Mouse (Mus musculus) testis, postnatal 14 days (tissue): ENCODE measurements around the gene Usp2.
"Not testable (repeated sequence)": the region's sequence is repeated elsewhere in the genome, so short reads cannot be mapped to it uniquely, and the experiment has no call there.

Experiments used
- DNase-seq: peaks from one replicate; pipeline ENCODE4 v3.0.0; 2021; ENCODE audit warnings: low spot score

Usp2 gene

GRCm38 (mm10) chr9:44093612-44094503, 27.0 kb downstream of the Usp2 start:
- peak; percentile 80 for DNase-seq

DNA sequence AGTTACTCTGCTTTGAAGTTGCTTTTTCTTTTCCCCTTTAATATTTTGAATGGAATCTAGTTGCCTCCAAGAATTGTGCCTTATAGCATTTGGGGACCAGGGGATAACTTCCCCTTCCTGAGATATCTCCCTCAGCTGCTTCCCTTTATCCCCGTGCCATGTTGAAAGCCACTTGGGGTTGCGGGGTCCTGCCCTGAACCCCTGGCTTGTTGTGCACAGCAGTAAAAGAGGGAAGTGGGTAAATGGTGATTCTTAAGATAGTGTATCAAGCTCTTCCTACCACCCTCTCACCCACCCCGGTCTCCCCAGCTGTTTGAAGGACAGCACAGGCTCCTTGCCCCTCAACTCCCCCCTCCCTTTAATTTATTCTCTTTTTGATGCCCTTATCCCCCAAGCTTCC, 27.9 kb downstream of the Usp2 start:
- DNase-seq, result no peak

- no peak for DNase-seq
These were observed 29.0 kb downstream of the Usp2 start for GRCm38 (mm10) chr9:44095781-44096180.

DNA sequence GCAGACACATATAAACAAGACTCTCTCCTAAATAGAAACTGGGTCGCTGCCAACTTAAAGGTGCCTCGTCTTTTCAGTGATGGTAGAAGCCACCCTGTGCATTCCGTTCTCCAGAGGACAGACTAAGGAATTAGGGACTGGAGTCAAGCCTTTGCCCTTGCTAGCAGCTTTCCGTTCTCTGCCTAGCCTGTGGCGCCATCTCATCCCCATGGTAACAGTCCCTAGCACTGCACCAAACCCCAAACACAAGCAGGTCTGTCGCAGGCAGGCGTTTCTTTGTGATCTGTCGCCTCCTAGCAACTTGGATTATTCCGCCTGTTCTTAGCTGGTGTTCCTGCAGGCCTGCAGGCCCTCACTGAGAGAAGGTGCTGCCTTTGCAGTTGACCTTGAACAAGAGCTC, 29.7 kb downstream of the Usp2 start:
- DNase-seq, result no peak

- DNase-seq, result no peak
These were observed 34.7 kb downstream of the Usp2 start, which contains the start of gene Mfrp for GRCm38 (mm10) chr9:44101490-44101889. Mfrp (plus strand) TSS chr9:44101729.

DNA sequence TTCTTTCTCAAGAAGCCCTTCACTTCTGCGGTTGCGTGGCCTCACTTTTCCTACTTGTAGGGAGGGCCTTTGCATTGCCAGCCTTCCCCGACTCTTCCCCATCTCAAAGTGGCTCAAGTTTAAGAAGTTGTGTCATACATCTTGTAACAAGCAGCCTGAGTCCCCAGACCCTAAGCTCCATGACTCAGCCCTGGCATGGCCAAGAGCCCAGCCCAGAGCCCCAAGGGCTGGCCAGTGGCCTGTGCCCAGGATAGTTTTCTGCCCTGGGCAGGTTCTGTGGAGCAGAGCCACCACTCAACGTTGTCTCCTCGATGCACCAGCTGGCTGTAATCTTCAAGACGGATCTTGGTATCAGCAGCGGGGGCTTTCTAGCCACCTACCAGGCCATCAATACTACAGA, 38.1 kb downstream of the Usp2 start:
- no peak for DNase-seq

DNA sequence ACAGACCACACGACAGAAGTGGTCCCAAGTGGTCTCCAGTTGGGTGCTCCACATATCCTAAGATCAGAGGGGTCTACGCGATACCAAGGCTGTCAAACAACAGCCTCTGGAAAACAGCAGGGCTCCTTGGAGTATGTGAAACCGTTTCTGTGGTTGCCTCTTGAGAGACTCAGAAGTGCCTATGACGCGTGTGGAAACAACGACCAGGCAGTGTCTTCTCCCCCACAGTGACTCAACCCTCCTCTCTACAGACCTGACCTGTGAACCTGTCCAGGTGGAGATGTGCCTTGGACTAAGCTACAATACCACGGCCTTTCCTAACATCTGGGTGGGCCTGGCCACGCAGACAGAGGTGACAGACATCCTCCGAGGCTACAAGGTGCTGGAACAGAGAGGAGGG, 39.0 kb downstream of the Usp2 start:
- no peak for DNase-seq

DNA sequence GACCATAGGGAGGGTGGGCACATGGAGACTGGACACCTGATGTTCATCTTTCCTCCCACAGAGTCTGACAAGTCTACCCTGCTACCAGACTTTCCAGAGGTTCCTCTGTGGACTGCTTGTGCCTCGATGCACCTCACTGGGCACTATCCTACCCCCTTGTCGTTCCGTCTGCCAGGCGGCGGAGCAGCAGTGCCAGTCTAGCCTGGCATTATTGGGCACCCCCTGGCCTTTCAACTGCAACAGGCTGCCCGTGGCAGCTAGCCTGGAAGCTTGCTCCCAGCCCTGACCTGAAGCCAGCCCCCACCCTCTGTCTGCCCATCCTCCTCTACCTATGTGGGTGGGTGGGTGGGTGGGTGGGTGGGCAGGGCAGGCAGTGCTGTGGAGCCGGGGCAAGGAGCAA, 39.4 kb downstream of the Usp2 start:
- DNase-seq, result no peak

DNA sequence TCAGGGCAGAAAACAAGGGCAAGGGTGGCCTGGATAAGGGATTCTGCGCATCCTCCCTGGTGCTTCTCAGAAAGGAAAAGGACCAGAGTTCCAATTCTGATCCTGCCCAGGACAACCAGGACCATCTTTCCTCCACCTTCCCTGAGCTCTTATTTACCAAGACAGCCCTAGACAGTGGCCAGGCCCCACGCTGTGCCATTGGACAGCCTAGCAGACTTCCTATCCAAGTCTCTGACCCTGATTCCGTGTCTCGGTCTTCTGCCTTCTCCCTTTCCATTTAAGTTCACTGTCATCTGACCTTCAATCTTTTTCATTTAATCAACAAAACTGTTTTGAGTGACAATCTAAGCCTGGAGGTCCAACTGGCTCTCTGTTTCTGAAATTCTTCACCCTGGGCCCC, 39.8 kb downstream of the Usp2 start:
- DNase-seq, result no peak

GRCm38 (mm10) chr9:44107110-44107509, 40.3 kb downstream of the Usp2 start, which contains the start of gene C1qtnf5:
C1qtnf5 (plus strand) TSS chr9:44107245.
- peak; percentile 79 for DNase-seq

GRCm38 (mm10) chr9:44107557-44108179, 40.8 kb downstream of the Usp2 start:
- DNase-seq, result peak; percentile 77

- no peak for DNase-seq
These were observed 41.6 kb downstream of the Usp2 start for GRCm38 (mm10) chr9:44108269-44109055.

GRCm38 (mm10) chr9:44109360-44110095, 42.7 kb downstream of the Usp2 start:
- no peak for DNase-seq

DNA sequence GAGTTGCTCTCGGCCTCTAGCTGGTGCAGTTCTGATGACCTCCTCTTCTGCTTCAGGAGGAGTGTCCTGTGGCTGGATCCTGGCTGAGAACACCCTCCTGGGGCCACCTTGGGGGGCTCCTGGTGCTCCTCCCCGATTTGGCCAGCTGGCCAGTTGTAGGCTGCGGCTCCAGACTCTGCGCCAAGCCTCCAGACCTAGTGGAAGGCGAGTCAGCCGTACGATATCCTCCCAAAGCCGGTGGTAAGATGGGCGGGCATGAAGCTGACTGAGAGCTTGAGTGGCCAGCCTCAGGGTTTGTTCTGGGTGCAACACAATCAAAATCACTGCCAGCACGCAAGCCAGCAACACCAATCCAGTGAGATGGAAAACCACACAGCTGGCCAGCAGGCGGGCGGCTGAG, 45.1 kb downstream of the Usp2 start:
- not testable (repeated sequence) for DNase-seq

DNA sequence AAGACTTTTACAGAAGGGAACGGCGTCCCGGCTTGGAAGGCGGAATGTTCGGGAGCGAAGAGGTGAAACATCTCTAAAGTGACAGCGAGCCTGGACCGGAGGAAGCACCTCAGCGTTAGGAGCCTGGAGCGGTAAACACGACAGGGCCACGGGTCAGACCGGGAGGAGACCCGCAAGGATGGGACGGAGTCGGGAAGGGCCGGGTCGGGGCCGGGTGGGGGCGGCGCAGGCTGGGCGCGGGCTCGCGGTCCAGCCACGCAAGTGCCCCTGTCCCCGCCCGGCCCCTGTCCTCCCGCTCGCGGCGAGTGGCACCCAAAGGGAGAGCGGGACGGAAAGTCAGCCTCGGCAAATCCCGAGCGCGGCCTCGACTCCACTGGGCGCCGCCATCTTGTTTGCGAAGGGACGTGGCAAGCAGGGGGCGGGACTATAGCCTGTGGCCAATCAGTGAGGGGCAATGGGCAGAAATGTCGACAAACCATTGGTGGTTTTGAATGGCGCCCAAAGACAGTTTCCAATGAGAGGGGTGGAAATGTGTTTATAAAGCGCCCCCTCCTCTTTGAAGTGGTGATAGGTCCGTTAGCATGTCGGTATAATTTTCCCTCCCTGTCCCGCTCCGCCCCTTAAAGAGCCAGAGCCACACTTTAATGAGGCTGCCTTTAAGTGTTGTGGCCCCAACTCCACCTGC, 46.4 kb downstream of the Usp2 start, which contains the start of the genes Gm49380 and Rnf26:
Gm49380 (minus strand) TSS at position 396 of the 685 bp plus-strand sequence.
Rnf26 (minus strand) TSS at position 413 of the 685 bp plus-strand sequence.
- peak; percentile 98 for DNase-seq

DNA sequence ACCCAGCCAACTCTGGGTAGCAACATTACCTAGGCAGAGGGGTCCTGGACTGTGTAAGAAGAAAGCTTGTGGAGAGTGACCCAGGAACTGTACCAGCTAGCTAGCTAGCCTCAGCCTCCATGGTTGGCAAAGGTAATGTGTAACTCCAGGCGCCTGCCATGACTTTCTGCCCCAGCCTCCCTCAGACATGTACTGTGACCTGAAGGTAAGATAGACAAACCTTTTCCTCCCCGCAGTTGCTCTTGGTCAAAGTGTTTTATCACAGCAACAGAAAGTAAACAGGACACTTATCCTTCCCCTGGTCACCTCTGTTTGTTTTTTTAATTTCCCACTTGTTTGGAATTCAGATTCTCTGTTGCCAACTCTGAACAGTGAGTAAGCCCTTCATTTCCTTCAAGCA, 47.6 kb downstream of the Usp2 start:
- DNase-seq, result no peak

DNA sequence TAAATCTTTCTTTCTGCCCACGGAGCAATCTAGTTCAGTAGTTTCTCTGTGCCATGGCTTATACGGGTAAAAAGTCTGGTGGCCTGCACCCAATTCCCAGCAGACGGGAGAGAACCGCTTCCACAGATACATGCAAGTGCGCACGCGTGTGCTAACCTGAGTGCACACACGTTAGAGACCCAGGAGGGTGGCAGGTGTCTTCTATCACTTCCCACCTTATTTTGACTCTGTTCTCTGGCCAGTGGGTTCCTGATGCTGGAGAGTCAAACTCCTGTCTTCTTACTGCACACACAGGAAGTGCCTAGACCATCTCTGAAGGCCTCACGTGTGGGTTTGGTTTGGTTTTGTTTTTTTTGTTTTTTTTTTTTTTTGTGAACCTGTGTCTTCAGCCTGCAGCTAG, 48.8 kb downstream of the Usp2 start:
- no peak for DNase-seq

DNA sequence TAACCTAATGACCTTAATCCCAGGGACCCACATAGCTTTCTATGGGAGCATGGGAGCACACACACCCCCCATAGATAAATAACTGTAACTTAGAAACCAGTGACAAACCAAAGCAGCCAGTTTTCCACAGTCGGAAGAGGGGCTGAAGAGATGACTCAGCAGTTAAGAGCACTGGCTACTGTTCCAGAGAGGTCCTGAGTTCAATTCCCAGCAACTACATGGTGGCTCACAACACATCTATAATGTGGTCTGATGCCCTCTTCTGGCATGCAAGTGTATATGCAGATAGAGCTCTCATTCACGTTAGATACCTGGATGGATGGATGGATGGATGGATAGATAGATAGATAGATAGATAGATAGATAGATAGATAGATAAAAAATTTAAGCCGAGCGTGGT, 49.4 kb downstream of the Usp2 start:
- DNase-seq, result no peak

DNA sequence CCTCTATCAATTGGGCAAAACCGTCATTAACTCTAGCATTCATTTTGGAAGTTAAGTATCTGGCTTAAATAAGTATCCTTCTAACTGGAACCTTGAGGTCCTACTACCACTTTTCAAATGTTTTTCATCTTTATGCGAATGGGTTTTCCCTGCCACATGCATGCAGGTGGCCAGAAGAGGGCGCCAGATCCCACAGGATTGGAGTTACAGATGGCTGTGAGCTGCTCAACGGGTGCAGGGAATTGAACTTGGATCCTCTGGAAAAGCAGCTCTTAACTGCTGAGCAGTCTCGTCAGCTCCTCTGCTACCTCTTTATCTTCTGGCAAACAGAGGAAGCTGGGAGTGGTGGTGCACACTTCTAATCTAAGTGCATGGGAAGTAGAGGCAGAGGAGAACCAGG, 52.2 kb downstream of the Usp2 start:
- DNase-seq, result peak; percentile 53

GRCm38 (mm10) chr9:44119948-44120465, 53.2 kb downstream of the Usp2 start:
- DNase-seq, result no peak

DNA sequence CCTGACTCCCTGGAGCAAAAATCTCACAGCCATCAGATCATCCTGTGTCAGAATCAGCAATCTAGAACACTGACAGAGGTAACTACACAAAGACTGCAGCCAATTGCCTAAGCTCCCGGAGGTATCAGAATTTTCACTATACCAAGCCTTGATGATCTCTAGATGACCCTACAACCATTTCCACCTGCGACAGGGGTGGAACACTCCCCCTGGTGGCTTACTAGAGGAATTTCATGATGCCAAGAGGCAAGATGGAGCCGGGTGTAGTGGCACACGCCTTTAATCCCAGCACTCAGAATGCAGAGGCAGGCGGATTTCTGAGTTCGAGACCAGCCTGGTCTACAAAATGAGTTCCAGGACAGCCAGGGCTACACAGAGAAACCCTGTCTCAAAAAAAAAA, 57.5 kb downstream of the Usp2 start:
- no peak for DNase-seq
